Mouse (Mus musculus) spleen, adult 2 months (tissue): ENCODE data around the gene Psmb1. TPM values are rescaled to one million over a fixed set of nuclear protein-coding genes. Genes with fewer than 3 reads are reported as not detected.

ENCODE experiments used
- DNase-seq, 2 experiments: peaks; one replicate each; pipeline versions ENCODE4 v3.0.0 to v3.0.0-alpha.2; 2012 to 2021; ENCODE audit warnings: low spot score in 2 of 2, low read depth in 1 of 2
- H3K27ac ChIP-seq: fragments of 200-500 bp; 2 replicates; pipeline ENCODE4 v1.5.1; 2012; ENCODE audit warnings: low read length, inconsistent platforms; ENCODE audit not compliant: insufficient read depth
- H3K27me3 ChIP-seq: fragments of 200-500 bp; 2 replicates; pipeline ENCODE4 v1.6.1; 2012; ENCODE audit warnings: mild to moderate bottlenecking, moderate library complexity, low read length, inconsistent platforms; ENCODE audit not compliant: control insufficient read depth, insufficient read depth
- H3K36me3 ChIP-seq: fragments of 200-500 bp; 2 replicates; pipeline ENCODE4 v1.6.1; 2012; ENCODE audit warnings: mild to moderate bottlenecking, low read length, inconsistent platforms; ENCODE audit not compliant: control insufficient read depth, insufficient read depth
- H3K4me1 ChIP-seq: fragments of 200-500 bp; 2 replicates; pipeline ENCODE4 v1.6.1; 2011; ENCODE audit warnings: inconsistent platforms; ENCODE audit not compliant: control insufficient read depth, insufficient read depth, insufficient read length
- H3K4me3 ChIP-seq: fragments of 200-500 bp; 2 replicates; pipeline ENCODE4 v1.5.1; 2011; ENCODE audit warnings: mild to moderate bottlenecking, inconsistent platforms; ENCODE audit not compliant: insufficient read depth, insufficient read length; ENCODE audit errors: extremely low read depth
- CTCF ChIP-seq: fragments of 200-500 bp; IDR thresholded peaks from 2 replicates; pipeline ENCODE4 v1.5.1; 2011; ENCODE audit warnings: mild to moderate bottlenecking, inconsistent platforms; ENCODE audit not compliant: insufficient read depth, insufficient read length, insufficient replicate concordance; ENCODE audit errors: extremely low read depth
- POLR2A ChIP-seq: fragments of 200-500 bp; IDR thresholded peaks from 2 replicates; pipeline ENCODE4 v1.6.1; 2011; ENCODE audit warnings: low read depth, low read length, inconsistent platforms
- WGBS: fragments of 180-500 bp; shearing (Covaris S2); methylation state at CpG from one replicate; pipeline ENCODE4 v1.1.7; 2018; 5-methylcytosine and 5-hydroxymethylcytosine counted together
- polyA plus RNA-seq: library from polyadenylated mRNA; depleted of rRNA; stranded (reverse); fragments of >200 nt; gene quantifications from 2 replicates; pipeline ENCODE4 v1.2.3, GENCODE M21; 2012

Gene Psmb1
- polyA plus RNA-seq, 1 experiment = 38.3 TPM

DNA sequence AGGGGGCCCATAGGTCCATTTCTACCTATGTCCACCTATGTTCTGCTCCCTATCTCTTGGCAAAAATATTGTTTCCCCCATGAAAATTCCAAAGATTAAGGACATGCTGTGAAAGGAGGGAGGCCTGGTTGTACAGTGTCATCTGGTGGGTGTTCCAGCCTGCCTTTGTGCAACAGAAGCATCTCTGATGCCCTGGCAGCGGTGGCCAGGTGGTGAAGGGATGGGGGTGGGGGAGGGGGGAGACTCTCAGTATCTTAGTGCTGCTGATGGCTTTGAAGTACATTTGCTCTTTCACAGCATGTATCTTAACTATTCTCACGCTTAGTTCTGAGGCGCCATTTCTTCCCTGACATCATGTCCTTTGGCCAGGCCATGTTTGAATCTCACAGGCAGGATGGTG, 54.1 kb downstream of the Psmb1 start:
- Histone ChIP-seq H3K4me3 (no peak overlapping the region), H3K4me1 (0 out of 2 replicates have a peak, but pooled peaks cover 1% of the 10 kb centered on the region), H3K27ac (no peak overlapping the region), H3K36me3 (no peaks in the 10 kb centered on the region), H3K27me3 (no peaks in the 10 kb centered on the region)
- DNase-seq = no peak
- TF ChIP-seq CTCF (no peak), POLR2A (no peak)
- WGBS = 78% methylated on average over 3 of the region's 3 CpGs

DNA sequence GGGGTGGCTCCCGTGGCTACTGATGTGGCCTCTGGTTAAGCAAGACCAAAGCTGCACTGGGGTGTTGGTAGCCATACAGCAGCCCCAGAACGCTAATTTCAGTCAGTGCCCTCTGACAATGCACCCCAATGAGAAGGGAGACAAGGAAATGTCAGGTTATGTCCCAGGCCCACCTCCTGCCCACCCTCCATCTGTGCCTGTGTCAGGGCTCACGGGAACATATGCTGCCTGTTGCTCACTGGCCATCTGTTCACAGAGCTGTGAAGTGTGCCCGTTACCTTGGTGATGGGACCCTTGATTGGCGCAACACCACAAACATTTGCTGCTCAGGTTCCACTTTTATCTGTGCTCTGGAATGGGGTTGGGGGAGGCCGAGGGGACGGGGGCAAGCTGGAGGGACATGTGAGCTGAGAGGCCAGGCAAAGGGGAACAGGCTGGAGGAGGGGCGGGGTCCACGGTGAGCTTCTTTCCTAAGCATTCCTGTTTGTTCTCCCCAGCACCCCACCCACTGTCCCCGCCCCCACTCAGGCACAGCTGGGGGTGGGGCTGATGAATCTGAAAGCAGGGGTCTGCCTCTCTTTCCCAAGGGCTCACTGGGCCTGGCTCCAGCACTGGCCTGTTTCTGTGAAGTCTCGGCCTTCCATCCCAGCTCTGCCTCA, 59.0 kb downstream of the Psmb1 start:
- no peak overlapping the region for H3K4me3 ChIP-seq

DNA sequence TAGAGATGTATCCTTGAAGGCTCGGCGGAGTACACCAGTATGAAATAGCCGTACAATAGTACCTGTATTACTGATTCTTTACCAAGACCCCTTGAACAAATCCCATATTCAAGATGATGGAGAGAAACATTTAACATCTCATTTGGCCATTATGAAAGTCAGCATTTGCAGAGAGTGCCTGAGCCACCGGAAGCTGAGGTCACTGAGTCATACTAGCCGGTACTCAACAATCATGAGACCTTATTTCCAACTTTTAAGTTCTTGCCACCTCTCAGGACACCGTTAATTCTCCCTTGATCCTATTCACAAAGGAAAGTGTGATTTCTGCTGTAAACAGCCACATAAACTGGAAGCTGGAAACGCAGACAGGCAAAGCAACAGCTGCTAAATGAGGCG, 59.5 kb downstream of the Psmb1 start:
- TF ChIP-seq CTCF = no peak
- TF ChIP-seq POLR2A = no peak
- 57% methylated on average over 8 of the region's 8 CpGs for WGBS
- Histone ChIP-seq H3K27ac (no peak overlapping the region), H3K27me3 (no peaks in the 10 kb centered on the region), H3K4me3 (no peak overlapping the region), H3K4me1 (0 out of 2 replicates have a peak, but pooled peaks cover 4% of the 10 kb centered on the region), H3K36me3 (no peaks in the 10 kb centered on the region)
- no peak for DNase-seq

More for the DNA sequence above, 59.0 kb downstream of the Psmb1 start:
- Histone ChIP-seq H3K36me3 (no peaks in the 10 kb centered on the region), H3K27ac (no peak overlapping the region), H3K4me1 (0 out of 2 replicates have a peak, but pooled peaks cover 4% of the 10 kb centered on the region), H3K27me3 (no peaks in the 10 kb centered on the region)
- 53% methylated on average over 11 of the region's 11 CpGs for WGBS
- no peak for DNase-seq
- TF ChIP-seq POLR2A (no peak), CTCF (no peak)

DNA sequence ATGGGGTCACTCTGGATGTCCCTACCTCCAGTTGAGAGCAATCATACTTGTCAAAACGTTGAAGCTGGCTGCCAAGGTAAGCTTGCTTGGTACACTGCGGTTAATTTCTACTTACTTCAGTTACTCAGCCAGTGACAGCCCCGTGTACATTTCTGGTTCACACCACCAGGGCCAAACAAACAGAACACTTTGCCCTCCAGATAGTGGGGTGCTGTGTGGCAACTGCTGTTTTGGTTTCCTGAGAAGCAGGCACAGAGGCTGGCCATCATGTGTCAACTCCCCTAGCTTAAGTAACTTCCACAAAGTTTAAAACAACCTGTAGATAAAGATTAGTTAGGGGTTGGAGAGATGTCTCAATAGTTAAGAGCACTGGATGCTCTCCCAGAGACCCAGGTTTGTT, 64.8 kb downstream of the Psmb1 start:
- H3K4me1 ChIP-seq = no peaks in the 10 kb centered on the region
- H3K36me3 ChIP-seq = peaks cover 8% of the 10 kb centered on the region
- 45% methylated on average over 3 of the region's 3 CpGs for WGBS
- H3K27ac ChIP-seq = no peak overlapping the region
- TF ChIP-seq CTCF (no peak), POLR2A (no peak)
- no peaks in the 10 kb centered on the region for H3K27me3 ChIP-seq
- no peak overlapping the region for H3K4me3 ChIP-seq
- DNase-seq = no peak

DNA sequence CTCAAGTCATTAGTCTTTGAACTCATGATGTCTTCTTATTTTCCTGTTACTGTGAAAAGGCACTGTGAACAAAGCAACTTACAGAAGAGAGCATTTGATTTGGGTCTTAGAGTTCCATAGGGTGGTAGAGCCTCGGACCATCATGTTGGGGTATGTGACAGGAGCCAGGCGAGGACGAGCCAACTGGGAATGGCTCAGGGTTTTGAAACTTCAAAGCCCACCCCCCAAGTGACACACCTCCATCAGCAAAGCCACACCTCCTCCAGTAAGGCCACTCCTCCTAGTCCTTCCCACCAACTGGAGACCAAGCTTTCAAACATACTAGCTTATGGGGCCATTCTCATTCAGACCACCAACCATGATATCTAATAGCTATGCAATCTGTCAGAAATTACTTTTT, 67.5 kb downstream of the Psmb1 start:
- Histone ChIP-seq H3K36me3 (peaks cover 16% of the 10 kb centered on the region), H3K27ac (no peak overlapping the region)
- 93% methylated on average over 3 of the region's 3 CpGs for WGBS

DNA sequence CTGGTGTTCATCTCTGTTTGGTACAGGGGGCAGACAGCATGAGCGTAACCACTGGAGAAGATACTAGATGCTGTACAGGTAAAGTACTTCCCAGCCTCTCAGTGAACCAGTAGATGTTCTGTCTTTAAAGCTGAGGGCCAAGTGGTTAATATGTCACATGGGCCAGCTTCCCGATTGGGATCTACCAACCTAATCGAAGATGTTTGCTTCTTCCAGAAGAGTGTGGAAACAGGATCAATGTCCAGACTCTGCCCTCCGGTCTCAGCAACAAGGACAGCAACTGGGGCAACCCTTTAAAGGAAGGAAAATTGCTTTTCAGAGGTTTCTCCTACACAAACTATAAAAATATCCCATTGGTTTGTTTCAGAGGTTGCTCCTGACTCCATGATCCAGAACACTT, 68.0 kb downstream of the Psmb1 start:
- Histone ChIP-seq H3K4me3 (no peak overlapping the region), H3K27ac (no peak overlapping the region), H3K4me1 (no peaks in the 10 kb centered on the region), H3K36me3 (peaks cover 17% of the 10 kb centered on the region), H3K27me3 (no peaks in the 10 kb centered on the region)
- DNase-seq = no peak
- WGBS = 89% methylated on average over 4 of the region's 4 CpGs
- TF ChIP-seq POLR2A = no peak
- no peak for TF ChIP-seq CTCF

More for the DNA sequence above, 67.5 kb downstream of the Psmb1 start:
- Histone ChIP-seq H3K4me1 (no peaks in the 10 kb centered on the region), H3K4me3 (no peak overlapping the region), H3K27me3 (no peaks in the 10 kb centered on the region)
- no peak for DNase-seq
- TF ChIP-seq CTCF = no peak
- no peak for TF ChIP-seq POLR2A

DNA sequence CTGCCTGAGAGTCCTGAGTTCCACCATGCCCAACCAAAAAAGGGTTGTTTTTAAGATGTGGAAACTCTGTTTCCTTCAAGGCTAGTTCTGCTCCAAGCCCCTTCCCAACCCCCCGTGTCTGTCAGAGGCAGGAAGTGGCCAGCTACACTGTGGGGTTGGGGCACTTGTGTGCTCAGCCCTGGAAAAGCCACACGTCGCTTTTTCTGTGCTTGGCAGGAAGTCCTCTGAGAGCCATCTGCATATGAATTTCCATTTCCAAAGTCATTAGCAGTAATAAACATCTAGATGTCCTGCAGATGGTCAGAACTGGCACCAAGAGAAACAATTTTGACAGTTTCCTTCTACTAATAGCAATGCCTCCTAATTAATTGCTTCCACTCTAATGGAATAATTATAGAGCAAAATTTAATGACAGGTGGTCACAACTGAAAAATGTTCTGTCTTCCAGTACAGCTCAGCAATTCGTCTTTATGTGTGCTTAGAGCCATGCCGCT, 68.5 kb downstream of the Psmb1 start:
- TF ChIP-seq CTCF (no peak), POLR2A (no peak)
- no peak for DNase-seq
- 20% methylated on average over 5 of the region's 5 CpGs for WGBS
- no peak overlapping the region for H3K4me3 ChIP-seq
- H3K36me3 ChIP-seq = peaks cover 17% of the 10 kb centered on the region
- no peak overlapping the region for H3K27ac ChIP-seq
- H3K4me1 ChIP-seq = no peaks in the 10 kb centered on the region
- no peaks in the 10 kb centered on the region for H3K27me3 ChIP-seq
